Mouse (Mus musculus) heart, embryonic 15.5 days (tissue): ENCODE measurements around the gene Slc1a4. TPM values are rescaled to one million over a fixed set of nuclear protein-coding genes. Genes with fewer than 3 reads are reported as not detected.

Source experiments
- polyA plus RNA-seq: library from polyadenylated mRNA; unstranded; fragments of >200 nt; fragmentation: Nextera tagmentation; extraction: Ambion mirVana; gene quantifications from 2 replicates; pipeline ENCODE4 v1.2.1, GENCODE M21; 2015

Gene Slc1a4
- polyA plus RNA-seq, 1 experiment from 2014 or later = 6.9 TPM

Other genes starting within 250 kb of the Slc1a4 start
- gene Actr2, start 219.8 kb downstream of the Slc1a4 start, polyA plus RNA-seq = 79.9 and 80.0 TPM in 2 replicates
- gene Rab1a, start 131.3 kb downstream of the Slc1a4 start, polyA plus RNA-seq = 191 and 212 TPM in 2 replicates
- 25.7 and 31.9 TPM in 2 replicates for gene Cep68, start 83.3 kb downstream of the Slc1a4 start, polyA plus RNA-seq
- 32.0 and 33.7 TPM in 2 replicates for gene Sertad2, start 210.5 kb upstream of the Slc1a4 start, polyA plus RNA-seq